Mouse (Mus musculus) adrenal gland, postnatal 25 days (tissue): Measurements from ENCODE around the gene Ccdc12. TPM values are rescaled to one million over a fixed set of nuclear protein-coding genes. Genes with fewer than 3 reads are reported as not detected.
A peak's percentile ranks its signal among the peaks of the same experiment; 100 is the strongest.

Experiments
- DNase-seq: peaks from one replicate; pipeline ENCODE4 v3.0.0; 2021; ENCODE audit warnings: mixed read lengths
- total RNA-seq: library from RNA; stranded (reverse); gene quantifications from 2 replicates; pipeline ENCODE4 v1.2.3, GENCODE M21; 2021

Ccdc12 gene
- total RNA-seq, 1 experiment from 2014 or later, result 69.5 TPM

- no peak for DNase-seq
Measured at GRCm38 (mm10) chr9:110703951-110704350, 47.6 kb downstream of the Ccdc12 start.

- no peak for DNase-seq
Measured at GRCm38 (mm10) chr9:110706784-110707183, 50.5 kb downstream of the Ccdc12 start.

DNA sequence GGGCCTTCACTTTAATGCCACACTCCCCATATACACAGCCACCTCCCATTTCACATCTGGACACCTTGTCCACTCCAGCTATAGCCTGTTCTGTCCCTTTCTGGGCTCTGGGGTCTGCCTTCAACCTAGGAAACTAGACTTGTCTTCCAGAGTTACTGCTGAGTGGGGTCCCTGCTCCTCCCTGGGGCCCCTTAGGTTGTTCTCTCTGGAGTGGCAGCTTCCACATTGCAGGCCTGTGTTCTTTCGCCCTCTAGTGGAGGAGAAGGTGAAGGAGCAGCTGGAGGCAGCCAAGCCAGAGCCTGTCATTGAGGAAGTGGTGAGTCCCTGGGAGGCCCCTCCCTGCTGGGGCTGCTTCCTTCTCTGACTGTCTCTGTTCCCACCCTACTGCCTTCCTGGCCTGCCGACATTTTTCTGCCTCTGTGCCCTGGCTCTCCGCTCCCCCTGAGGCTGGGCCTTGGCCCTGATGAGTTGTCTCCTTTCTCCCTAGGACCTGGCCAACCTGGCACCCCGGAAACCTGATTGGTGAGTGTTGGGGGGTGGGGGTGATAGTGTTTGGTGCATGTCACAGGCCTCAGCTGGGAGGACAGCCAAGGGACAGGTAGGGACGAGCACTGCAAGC lies 53.4 kb downstream of the Ccdc12 start:
- DNase-seq, result peak; percentile 62

- DNase-seq, result no peak
Measured at GRCm38 (mm10) chr9:110711532-110711931, 55.2 kb downstream of the Ccdc12 start.

- DNase-seq, result no peak
Measured at GRCm38 (mm10) chr9:110711996-110712395, 55.7 kb downstream of the Ccdc12 start.

- no peak for DNase-seq
Measured at GRCm38 (mm10) chr9:110712545-110712944, 56.2 kb downstream of the Ccdc12 start.

DNA sequence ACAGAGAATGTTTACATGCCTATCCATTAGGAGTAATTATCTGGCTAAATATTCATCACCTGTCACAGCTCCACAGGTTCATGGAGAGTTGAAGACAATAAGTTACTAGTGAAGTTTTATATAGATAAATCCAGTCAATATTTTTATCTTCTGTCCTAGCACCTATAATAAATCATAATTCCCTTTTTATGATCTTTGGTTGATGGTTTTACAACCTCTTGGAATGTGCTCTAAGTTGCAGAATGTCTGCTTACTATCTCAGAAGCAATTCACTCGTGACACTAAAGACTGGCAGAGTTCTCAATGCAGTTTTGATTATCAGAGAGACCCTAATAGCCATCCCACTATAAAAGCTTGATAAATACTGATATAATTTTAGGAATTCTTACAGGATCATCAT lies 57.1 kb downstream of the Ccdc12 start:
- DNase-seq, result no peak

DNA sequence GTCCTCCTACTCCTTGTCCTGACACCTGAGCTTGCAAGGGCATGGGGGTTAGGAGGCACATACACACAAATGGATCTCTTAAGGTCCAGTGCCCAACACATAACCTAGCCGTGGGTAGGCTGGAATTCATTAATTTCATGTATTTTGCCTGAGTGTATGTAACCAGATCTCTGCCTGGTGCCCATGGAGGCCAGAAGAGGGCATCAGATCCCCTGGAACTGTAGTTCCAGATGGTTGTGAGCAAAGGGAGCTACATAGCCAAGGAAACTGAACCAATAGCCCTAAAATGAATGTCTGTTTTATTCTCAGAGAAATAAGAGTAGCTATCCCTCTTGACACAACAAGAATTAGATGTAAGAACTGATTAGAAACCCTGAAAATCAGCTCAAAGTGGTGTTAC lies 59.1 kb downstream of the Ccdc12 start:
- DNase-seq, result no peak

DNA sequence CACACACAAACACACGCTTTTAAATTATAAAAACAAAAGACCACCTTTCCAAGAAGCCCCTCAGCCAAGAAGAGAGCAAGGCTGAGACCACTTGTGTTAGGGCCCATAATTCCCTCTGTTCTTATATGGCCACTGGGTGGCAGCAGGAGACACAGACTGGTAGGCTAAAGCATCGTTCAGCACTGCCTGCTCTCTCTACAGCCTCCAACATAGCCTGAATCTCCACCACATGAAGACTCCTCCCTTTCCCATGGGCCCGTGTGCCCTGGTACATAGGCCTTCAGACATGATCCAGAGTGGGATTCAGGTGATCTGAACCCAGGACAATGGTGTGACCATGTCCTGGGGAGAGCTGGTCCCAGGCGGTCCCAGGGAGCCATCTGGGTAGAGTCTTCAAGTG lies 60.5 kb downstream of the Ccdc12 start:
- peak; percentile 28 for DNase-seq

DNA sequence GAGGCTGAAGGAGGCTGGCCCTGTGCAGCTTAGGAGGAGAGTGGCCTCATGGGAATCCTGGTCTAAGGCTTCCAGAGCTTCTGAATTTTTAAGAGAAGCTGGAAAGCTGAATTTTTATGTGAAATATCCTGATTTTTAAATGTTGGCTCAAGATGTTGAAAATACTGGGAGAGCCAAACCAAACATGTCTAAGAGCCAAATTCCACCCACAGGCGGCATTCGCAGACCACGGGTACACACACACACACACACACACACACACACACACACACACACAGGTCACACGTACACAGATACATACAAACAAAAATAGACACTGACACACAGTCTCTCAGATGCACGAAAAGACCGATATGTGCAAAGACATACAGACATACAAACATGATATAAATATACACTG lies 61.8 kb downstream of the Ccdc12 start:
- DNase-seq, result no peak

DNA sequence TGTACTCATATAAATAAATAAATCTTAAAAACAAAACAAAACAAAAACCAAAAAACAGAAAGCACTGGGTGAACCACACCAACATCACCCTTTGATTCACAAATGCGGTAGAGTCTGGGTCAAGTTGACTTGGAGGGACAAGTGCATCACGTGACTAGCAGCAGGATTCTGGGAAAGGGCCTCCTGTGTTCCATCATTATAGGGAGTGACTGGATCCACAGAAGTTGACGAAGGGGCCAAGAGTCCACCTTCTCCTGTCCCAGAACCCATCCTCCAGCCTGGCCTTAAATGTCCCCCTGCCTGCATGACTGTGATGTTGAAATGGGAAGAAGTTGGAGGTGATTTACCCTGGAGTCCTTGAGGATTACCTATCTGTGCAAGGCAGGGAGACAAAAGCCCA lies 62.5 kb downstream of the Ccdc12 start:
- DNase-seq, result no peak

- no peak for DNase-seq
Measured at GRCm38 (mm10) chr9:110719977-110720376, 63.7 kb downstream of the Ccdc12 start.

DNA sequence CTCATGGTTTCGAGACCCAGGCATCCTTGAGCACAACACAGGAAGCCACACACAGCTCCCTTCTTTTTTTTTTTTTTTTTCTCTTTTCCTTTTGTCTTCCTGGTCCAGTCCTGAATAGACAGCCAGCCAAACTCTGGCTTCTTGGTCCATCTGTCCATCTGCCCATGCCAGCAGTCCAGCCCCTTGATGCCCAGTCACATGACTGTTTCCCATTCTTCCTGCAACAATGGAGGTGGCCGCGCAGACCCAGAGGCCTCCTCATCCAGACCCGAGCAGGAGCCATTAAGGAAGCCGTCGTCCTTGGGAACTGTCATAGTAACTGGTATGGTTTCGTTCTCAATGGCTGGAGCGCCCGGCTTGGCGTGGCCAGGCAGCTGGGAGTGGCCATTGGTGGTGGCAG lies 65.8 kb downstream of the Ccdc12 start:
- no peak for DNase-seq

DNA sequence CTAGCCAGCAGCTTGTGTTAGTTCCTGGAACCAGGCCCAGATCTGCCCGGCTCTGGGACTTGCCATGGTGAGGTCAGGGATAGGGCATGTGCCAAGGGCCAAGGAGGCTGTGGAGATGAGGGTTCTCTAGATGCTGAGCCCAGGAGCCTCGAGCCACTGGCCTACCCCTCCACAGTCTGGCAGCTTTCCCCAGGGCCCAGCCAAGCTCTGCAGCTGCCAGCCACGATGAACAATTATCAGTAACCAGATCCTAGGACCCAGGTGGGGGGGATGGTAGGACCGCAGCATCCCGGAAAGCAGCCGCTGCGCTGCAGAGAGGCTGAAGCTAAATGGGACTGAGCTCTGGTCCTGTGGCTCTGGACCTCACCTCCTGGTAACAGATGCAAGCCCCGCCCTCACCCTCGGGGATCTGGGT lies 69.4 kb downstream of the Ccdc12 start:
- peak; percentile 44 for DNase-seq

- DNase-seq, result no peak
Measured at GRCm38 (mm10) chr9:110726867-110727266, 70.6 kb downstream of the Ccdc12 start.

DNA sequence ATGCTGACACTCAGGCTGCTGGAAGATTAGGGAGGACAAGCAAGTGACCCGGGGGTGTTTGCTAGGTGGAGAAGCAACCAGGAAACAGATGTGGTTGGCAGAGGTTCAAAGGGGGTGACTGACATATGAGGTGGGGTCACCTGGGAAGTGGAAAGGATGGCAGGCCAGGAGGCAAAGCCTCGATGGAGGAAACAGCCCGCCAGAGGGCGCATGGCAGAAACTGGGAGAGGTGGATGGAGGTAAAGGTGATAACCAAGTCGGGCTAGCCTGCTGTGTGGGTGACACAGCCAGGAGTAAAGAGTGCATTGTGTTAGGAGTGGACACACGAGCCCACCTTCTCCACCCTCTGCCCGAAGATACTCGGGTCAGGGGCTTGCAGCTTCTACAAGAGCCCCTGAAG lies 73.5 kb downstream of the Ccdc12 start:
- peak; percentile 62 for DNase-seq

DNA sequence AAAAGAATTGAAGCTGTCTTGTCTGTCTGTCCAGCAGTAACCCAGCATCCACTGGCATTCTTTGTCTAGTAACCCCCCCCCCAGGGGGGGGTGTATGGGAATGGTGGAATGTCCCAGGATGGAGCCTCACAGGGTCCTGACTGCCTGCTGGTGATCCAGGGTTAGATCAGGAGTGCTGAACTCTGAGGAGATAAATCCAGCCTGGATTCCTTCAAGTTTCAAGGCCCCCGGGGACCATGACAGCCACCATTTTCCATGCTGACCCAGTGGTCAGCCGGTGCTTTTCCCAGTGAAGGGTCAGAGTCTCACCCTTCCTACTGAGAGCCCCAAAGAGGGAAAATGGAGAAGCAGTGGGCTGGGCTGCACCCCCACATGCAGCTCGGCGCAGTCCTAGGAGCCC lies 75.6 kb downstream of the Ccdc12 start:
- no peak for DNase-seq

- peak; percentile 78 for DNase-seq
Measured at GRCm38 (mm10) chr9:110732623-110733022, 76.3 kb downstream of the Ccdc12 start.

DNA sequence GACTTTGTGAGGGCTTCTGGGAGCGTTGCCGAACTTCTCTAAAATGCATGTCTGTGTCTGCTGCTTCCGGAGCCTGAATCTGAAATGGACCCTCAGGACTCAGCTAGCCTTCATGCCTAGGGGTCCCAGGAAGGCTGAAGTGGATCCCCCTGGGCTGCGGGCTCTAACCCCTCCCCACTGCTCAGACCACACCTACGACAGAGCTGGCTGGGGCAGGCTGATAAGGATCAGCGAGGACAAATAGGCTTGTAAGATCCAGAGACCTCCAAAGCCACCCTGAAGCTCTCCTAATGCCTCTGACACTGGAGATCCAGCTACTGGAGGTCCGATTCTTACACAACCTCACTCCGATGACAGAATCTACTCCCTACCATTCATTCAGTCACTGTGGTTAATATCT lies 76.8 kb downstream of the Ccdc12 start:
- DNase-seq, result no peak

GRCm38 (mm10) chr9:110734154-110734553 lies 77.9 kb downstream of the Ccdc12 start:
- DNase-seq, result no peak

DNA sequence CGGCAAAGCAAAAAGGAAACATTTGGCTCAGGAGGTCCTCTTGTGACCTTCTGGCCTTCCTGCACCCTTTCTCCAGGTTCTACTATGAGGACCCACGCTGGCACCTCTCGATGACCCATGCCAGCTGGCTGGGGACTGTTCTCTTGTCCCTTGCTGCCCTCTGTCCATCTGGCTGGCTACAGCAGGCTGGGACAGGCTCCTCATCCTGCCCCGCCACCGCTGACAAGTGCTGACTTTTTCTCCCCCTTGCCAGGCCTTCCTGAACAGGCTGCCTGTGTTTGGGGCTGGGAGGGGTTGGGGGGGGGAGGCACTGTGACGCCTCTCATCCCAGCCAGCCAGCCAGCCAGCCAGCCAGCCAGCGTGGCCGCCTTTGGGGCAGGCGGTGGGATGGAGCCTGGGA lies 80.1 kb downstream of the Ccdc12 start:
- no peak for DNase-seq

DNA sequence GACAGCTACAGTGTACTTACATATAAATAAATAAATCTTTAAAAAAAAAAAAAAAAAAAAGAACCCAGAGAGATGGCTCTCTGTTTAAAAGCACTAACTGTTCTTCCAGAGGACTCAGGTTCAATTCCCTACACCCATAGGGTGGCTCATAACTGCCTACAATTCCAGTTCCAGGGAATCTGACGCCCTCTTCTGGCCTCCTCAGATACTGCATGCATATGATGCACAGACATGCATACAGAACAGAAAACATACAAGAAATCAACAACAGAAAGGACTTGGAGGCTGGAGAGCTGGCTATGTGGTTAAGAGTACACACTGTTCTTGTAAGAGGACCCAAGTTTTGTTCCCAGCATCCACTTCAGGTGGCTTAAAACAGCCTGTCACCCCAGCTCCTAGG lies 81.8 kb downstream of the Ccdc12 start:
- DNase-seq, result no peak

- no peak for DNase-seq
Measured at GRCm38 (mm10) chr9:110739961-110740360, 83.7 kb downstream of the Ccdc12 start.

DNA sequence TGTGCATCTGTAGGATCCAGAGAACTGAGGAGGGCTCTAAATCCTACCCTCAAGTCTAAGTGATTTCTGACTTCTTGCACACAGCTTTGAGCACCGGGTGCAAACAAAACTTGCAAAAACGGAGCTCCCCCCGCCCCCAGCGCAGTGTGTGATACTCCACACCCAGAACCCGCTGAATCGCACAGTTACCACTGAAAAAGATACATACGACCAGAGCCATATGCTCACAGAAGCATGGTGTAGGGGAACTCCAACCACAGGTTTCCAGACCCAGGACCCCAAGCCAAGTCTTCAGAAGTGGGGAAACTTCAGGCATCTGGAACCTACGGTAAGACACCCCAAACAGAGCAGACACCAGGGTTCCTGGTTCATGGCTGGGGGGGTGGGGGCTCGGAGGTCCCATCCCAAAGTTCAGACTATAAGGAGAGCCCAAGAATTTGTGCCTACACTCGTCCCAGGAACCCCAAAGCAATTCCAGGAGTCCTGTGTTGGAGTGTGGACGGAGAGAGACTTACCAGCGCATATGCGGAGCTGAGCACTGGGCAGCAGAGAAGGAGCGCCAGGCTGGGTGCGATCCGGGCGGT lies 85.5 kb downstream of the Ccdc12 start, which contains the start of gene Myl3:
Gene Myl3, plus strand, starts transcription at position 151 of the 584 bp plus-strand sequence.
- no peak for DNase-seq
